Mouse (Mus musculus) Muller cell, postnatal 12 days (primary cell): ENCODE data around the gene Sphkap.
A peak's percentile ranks its signal among the peaks of the same experiment; 100 is the strongest.

Experiments used
- DNase-seq: peaks from one replicate; pipeline ENCODE4 v3.0.0-alpha.2; 2015; ENCODE audit errors: inconsistent ontology term

Gene Sphkap

GRCm38 (mm10) chr1:83408021-83408464, at the start of gene Sphkap:
TSS of gene Sphkap (minus strand) at chr1:83408200.
- DNase-seq = peak; percentile 75

- no peak for DNase-seq
Measured at GRCm38 (mm10) chr1:83451291-83451690, 43.3 kb upstream of the Sphkap start.

- no peak for DNase-seq
Measured at GRCm38 (mm10) chr1:83440422-83440821, 32.4 kb upstream of the Sphkap start.

- DNase-seq = no peak
Measured at GRCm38 (mm10) chr1:83433932-83434331, 25.9 kb upstream of the Sphkap start.

GRCm38 (mm10) chr1:83429866-83430265, 21.9 kb upstream of the Sphkap start:
- no peak for DNase-seq

GRCm38 (mm10) chr1:83407616-83408015, 384 bp downstream of the Sphkap start:
- DNase-seq = no peak

GRCm38 (mm10) chr1:83406882-83407549, 984 bp downstream of the Sphkap start:
- no peak for DNase-seq

- no peak for DNase-seq
Measured at GRCm38 (mm10) chr1:83401079-83401478, 6.9 kb downstream of the Sphkap start.

GRCm38 (mm10) chr1:83396284-83396683, 11.7 kb downstream of the Sphkap start:
- no peak for DNase-seq

GRCm38 (mm10) chr1:83395559-83395958, 12.4 kb downstream of the Sphkap start:
- no peak for DNase-seq

GRCm38 (mm10) chr1:83389419-83389818, 18.6 kb downstream of the Sphkap start:
- DNase-seq = peak; percentile 54

- no peak for DNase-seq
Measured at GRCm38 (mm10) chr1:83377404-83377803, 30.6 kb downstream of the Sphkap start.

- DNase-seq = no peak
Measured at GRCm38 (mm10) chr1:83366456-83366855, 41.5 kb downstream of the Sphkap start.

GRCm38 (mm10) chr1:83362168-83362567, 45.8 kb downstream of the Sphkap start:
- DNase-seq = peak; percentile 60

- peak; percentile 9 for DNase-seq
Measured at GRCm38 (mm10) chr1:83346453-83346852, 61.5 kb downstream of the Sphkap start.

- peak; percentile 70 for DNase-seq
Measured at GRCm38 (mm10) chr1:83345572-83345971, 62.4 kb downstream of the Sphkap start.

- no peak for DNase-seq
Measured at GRCm38 (mm10) chr1:83345069-83345468, 62.9 kb downstream of the Sphkap start.

GRCm38 (mm10) chr1:83342726-83343250, 65.2 kb downstream of the Sphkap start:
- DNase-seq = peak; percentile 6

GRCm38 (mm10) chr1:83339358-83339757, 68.6 kb downstream of the Sphkap start:
- DNase-seq = no peak

- DNase-seq = no peak
Measured at GRCm38 (mm10) chr1:83316917-83317316, 91.1 kb downstream of the Sphkap start.

- DNase-seq = no peak
Measured at GRCm38 (mm10) chr1:83315146-83315545, 92.9 kb downstream of the Sphkap start.

GRCm38 (mm10) chr1:83311607-83312295, 96.2 kb downstream of the Sphkap start:
- peak; percentile 35 for DNase-seq
